Mouse (Mus musculus): ENCODE data around the gene Creld1.

DNA sequence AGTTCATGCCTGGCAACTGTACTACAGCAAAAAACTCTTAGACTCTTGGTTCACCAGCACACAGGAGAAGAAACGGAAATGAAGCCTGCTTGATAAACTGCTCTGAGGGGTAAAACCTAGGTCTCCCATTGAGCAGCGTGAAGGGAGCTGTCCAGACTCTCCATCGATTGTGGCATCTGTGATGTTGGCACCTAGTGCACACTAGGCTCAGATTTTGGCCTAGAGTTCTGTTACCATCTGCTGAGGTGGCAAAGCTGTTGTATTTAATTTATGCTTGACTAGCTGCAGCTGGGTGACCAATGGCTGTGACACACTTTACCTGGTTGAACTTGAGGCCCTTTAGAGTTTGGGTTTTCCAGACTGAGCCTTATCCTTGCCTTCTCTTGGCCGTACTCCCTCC is 35.5 kb upstream of the Creld1 start:
- TF ChIP-seq CTCF (IDR thresholded peaks at IDR 0.05; ENCODE audit: low read depth), result no peak
- no peak for TF ChIP-seq EP300 (IDR thresholded peaks at IDR 0.05; ENCODE audit: low read depth)
